Mouse (Mus musculus) MEL (cell line): Measurements from ENCODE around the gene Lrrtm3. TPM values are rescaled to one million over a fixed set of nuclear protein-coding genes. Genes with fewer than 3 reads are reported as not detected.

ENCODE experiments used
- DNase-seq: peaks from one replicate; pipeline ENCODE4 v3.0.0; 2011; ENCODE audit warnings: low read depth, low spot score
- H3K27ac ChIP-seq: 2 replicates; pipeline ENCODE4 v1.5.1; 2012; ENCODE audit warnings: low read depth, mild to moderate bottlenecking, control low read depth, low read length, moderate library complexity; ENCODE audit not compliant: control insufficient read depth
- H3K27me3 ChIP-seq, 2 experiments: fragments of 150-350 bp in 1 of 2; sonication (generic) in 1 of 2; 2 replicates each; pipeline ENCODE4 v1.6.1; 2012; ENCODE audit warnings: low read length in 2 of 2, mild to moderate bottlenecking in 2 of 2, improper control_type of control experiment in 1 of 2, moderate library complexity in 1 of 2; ENCODE audit not compliant: insufficient read depth in 2 of 2, control insufficient read depth in 1 of 2
- H3K36me3 ChIP-seq, 2 experiments: 2 replicates each; pipeline ENCODE4 v1.6.1; 2012 to 2014; ENCODE audit warnings: low read length in 2 of 2, improper control_type of control experiment in 1 of 2, inconsistent platforms in 1 of 2, mild to moderate bottlenecking in 1 of 2; ENCODE audit not compliant: insufficient read depth in 2 of 2, control insufficient read depth in 1 of 2
- H3K4me1 ChIP-seq, 2 experiments: fragments of 150-350 bp in 1 of 2; sonication (generic) in 1 of 2; 2 replicates each; pipeline ENCODE4 v1.6.1; 2012; ENCODE audit warnings: low read length in 2 of 2, improper control_type of control experiment in 1 of 2, mild to moderate bottlenecking in 1 of 2; ENCODE audit not compliant: insufficient read depth in 2 of 2, control insufficient read depth in 1 of 2
- H3K4me3 ChIP-seq, 2 experiments: fragments of 150-350 bp in 1 of 2; sonication (generic) in 1 of 2; 2 replicates each; pipeline ENCODE4 v1.5.1; 2012; ENCODE audit warnings: low read depth in 2 of 2, low read length in 2 of 2, mild to moderate bottlenecking in 2 of 2, moderate library complexity in 2 of 2, control low read depth in 1 of 2, improper control_type of control experiment in 1 of 2; ENCODE audit not compliant: control insufficient read depth in 1 of 2, insufficient read depth in 1 of 2
- H3K79me2 ChIP-seq: 2 replicates; pipeline ENCODE4 v1.6.1; 2012; ENCODE audit warnings: mild to moderate bottlenecking, low read length, moderate library complexity; ENCODE audit not compliant: control insufficient read depth, poor library complexity, insufficient read depth
- H3K9ac ChIP-seq: 2 replicates; pipeline ENCODE4 v1.6.1; 2012; ENCODE audit warnings: low read depth, mild to moderate bottlenecking, control low read depth, low read length, moderate library complexity; ENCODE audit not compliant: control insufficient read depth, poor library complexity, severe bottlenecking
- H3K9me3 ChIP-seq: fragments of 150-350 bp; sonication (generic); replicated peaks from 2 replicates; pipeline ENCODE4 v1.6.1; 2012; ENCODE audit warnings: mild to moderate bottlenecking, low read length, improper control_type of control experiment, moderate library complexity; ENCODE audit not compliant: insufficient read depth
- BHLHE40 ChIP-seq: IDR thresholded peaks from 2 replicates; pipeline ENCODE4 v1.6.1; 2012; ENCODE audit warnings: low read depth, mild to moderate bottlenecking, inconsistent platforms, low read length, improper control_type of control experiment, borderline replicate concordance
- CHD2 ChIP-seq: IDR thresholded peaks from 2 replicates; pipeline ENCODE4 v1.6.1; 2011; ENCODE audit warnings: low read length, improper control_type of control experiment
- ELF1 ChIP-seq: IDR thresholded peaks from 2 replicates; pipeline ENCODE4 v1.6.1; 2014; ENCODE audit warnings: low read depth, mild to moderate bottlenecking, inconsistent platforms, low read length, improper control_type of control experiment, moderate library complexity
- ETS1 ChIP-seq: IDR thresholded peaks from 2 replicates; pipeline ENCODE4 v1.6.1; 2012; ENCODE audit warnings: low read depth, mild to moderate bottlenecking, inconsistent platforms, low read length, improper control_type of control experiment, moderate library complexity
- GABPA ChIP-seq: IDR thresholded peaks from 2 replicates; pipeline ENCODE4 v1.6.1; 2012; ENCODE audit warnings: low read depth, mild to moderate bottlenecking, inconsistent platforms, low read length, improper control_type of control experiment, moderate library complexity
- GATA1 ChIP-seq: IDR thresholded peaks from 2 replicates; pipeline ENCODE4 v1.6.1; 2011; ENCODE audit warnings: low read depth, low read length, improper control_type of control experiment
- HCFC1 ChIP-seq: IDR thresholded peaks from 2 replicates; pipeline ENCODE4 v1.6.1; 2012; ENCODE audit warnings: low read depth, mild to moderate bottlenecking, inconsistent platforms, low read length, improper control_type of control experiment, moderate library complexity
- MAFK ChIP-seq: IDR thresholded peaks from 2 replicates; pipeline ENCODE4 v1.6.1; 2011; ENCODE audit warnings: low read depth, mild to moderate bottlenecking, low read length, improper control_type of control experiment, borderline replicate concordance
- MAZ ChIP-seq: IDR thresholded peaks from 2 replicates; pipeline ENCODE4 v1.6.1; 2012; ENCODE audit warnings: low read depth, mild to moderate bottlenecking, inconsistent platforms, low read length, improper control_type of control experiment
- MEF2A ChIP-seq: IDR thresholded peaks from 2 replicates; pipeline ENCODE4 v1.6.1; 2014; ENCODE audit warnings: low read depth, mild to moderate bottlenecking, inconsistent platforms, low read length, improper control_type of control experiment; ENCODE audit not compliant: poor library complexity, insufficient replicate concordance, severe bottlenecking; ENCODE audit errors: extremely low read depth
- MXI1 ChIP-seq: IDR thresholded peaks from 2 replicates; pipeline ENCODE4 v1.6.1; 2011; ENCODE audit warnings: mild to moderate bottlenecking, low read depth, low read length, improper control_type of control experiment
- MYB ChIP-seq: IDR thresholded peaks from 2 replicates; pipeline ENCODE4 v1.6.1; 2011; ENCODE audit warnings: mild to moderate bottlenecking, low read depth, low read length, improper control_type of control experiment
- NELFE ChIP-seq: IDR thresholded peaks from 2 replicates; pipeline ENCODE4 v1.6.1; 2011; ENCODE audit warnings: low read depth, low read length, improper control_type of control experiment
- POLR2AphosphoS2 ChIP-seq: IDR thresholded peaks from 2 replicates; pipeline ENCODE4 v1.6.1; 2011; ENCODE audit warnings: low read length, improper control_type of control experiment
- POLR2AphosphoS5 ChIP-seq: IDR thresholded peaks from 2 replicates; pipeline ENCODE4 v1.6.1; 2012; ENCODE audit warnings: low read depth, borderline replicate concordance, mild to moderate bottlenecking, inconsistent platforms, low read length, moderate library complexity, mixed read lengths
- SIN3A ChIP-seq: IDR thresholded peaks from 2 replicates; pipeline ENCODE4 v1.6.1; 2012; ENCODE audit warnings: low read length, improper control_type of control experiment, inconsistent platforms
- SMC3 ChIP-seq: IDR thresholded peaks from 2 replicates; pipeline ENCODE4 v1.6.1; 2011; ENCODE audit warnings: low read depth, low read length, improper control_type of control experiment
- TBP ChIP-seq: IDR thresholded peaks from 2 replicates; pipeline ENCODE4 v1.8.0; 2011; ENCODE audit warnings: low read depth, low read length, improper control_type of control experiment
- UBTF ChIP-seq: IDR thresholded peaks from 2 replicates; pipeline ENCODE4 v1.6.1; 2012; ENCODE audit warnings: low read depth, mild to moderate bottlenecking, inconsistent platforms, low read length, improper control_type of control experiment, moderate library complexity, borderline replicate concordance; ENCODE audit not compliant: insufficient read depth
- USF2 ChIP-seq, 2 experiments: IDR thresholded peaks; 2 replicates each; pipeline ENCODE4 v1.6.1; 2011 to 2012; ENCODE audit warnings: improper control_type of control experiment in 2 of 2, low read length in 2 of 2, borderline replicate concordance in 1 of 2, inconsistent platforms in 1 of 2, low read depth in 1 of 2, mild to moderate bottlenecking in 1 of 2; ENCODE audit not compliant: insufficient read depth in 1 of 2
- ZMIZ1 ChIP-seq: IDR thresholded peaks from 2 replicates; pipeline ENCODE4 v1.6.1; 2012; ENCODE audit warnings: low read depth, mild to moderate bottlenecking, inconsistent platforms, low read length, improper control_type of control experiment, moderate library complexity
- polyA plus RNA-seq, 2 experiments: library from polyadenylated mRNA; stranded (reverse) in 1 of 2; unstranded in 1 of 2; fragments of >175 nt in 1 of 2; fragments of >200 nt in 1 of 2; gene quantifications; 2 replicates each; pipeline versions ENCODE4 v1.2.1 to v1.2.4; 2012; ENCODE audit warnings: low replicate concordance in 2 of 2, low read depth in 1 of 2; ENCODE audit not compliant: insufficient read length in 2 of 2, insufficient read depth in 1 of 2, missing spikeins in 1 of 2
- total RNA-seq: library from RNA; depleted of rRNA; stranded (reverse); fragments of 300-350 nt; gene quantifications from 2 replicates; pipeline ENCODE4 v1.2.3, GENCODE M21; 2012

Gene Lrrtm3
- total and polyA plus RNA-seq, 3 experiments = not detected

GRCm38 (mm10) chr10:64039760-64040535, 50.1 kb downstream of the Lrrtm3 start:
- no peak for DNase-seq
- H3K4me3 ChIP-seq = no peak overlapping the region
- H3K27me3 ChIP-seq = no peaks in the 10 kb centered on the region
- H3K9me3 ChIP-seq = no peaks in the 10 kb centered on the region
- H3K79me2 ChIP-seq = no peaks in the 10 kb centered on the region
- H3K36me3 ChIP-seq = no peaks in the 10 kb centered on the region
- TF ChIP-seq NELFE = no peak
- no peak for TF ChIP-seq POLR2AphosphoS2
- TF ChIP-seq BHLHE40 = no peak
- no peak for TF ChIP-seq ZMIZ1
- no peak for TF ChIP-seq HCFC1
- no peak for TF ChIP-seq SMC3
- H3K9ac ChIP-seq = no peak overlapping the region
- H3K27ac ChIP-seq = no peak overlapping the region
- H3K4me1 ChIP-seq = no peaks in the 10 kb centered on the region

DNA sequence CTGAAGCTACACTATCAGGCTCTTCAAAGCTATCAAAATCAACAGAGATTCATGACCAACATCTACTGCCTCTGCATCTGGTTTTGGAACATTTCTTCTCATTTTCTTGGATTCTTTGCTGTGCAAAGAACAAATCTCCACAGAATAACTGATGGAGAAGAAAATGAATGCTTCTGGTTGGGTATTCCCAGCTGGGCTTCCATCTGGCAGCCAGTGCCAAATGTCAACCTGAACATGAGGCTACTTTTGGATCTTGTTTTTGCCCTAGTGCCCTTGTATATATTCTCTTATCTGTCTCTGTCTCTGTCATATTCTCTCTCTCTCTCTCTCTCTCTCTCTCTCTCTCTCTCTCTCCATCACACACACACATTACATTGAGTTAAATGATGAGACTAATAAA, 59.2 kb downstream of the Lrrtm3 start:
- Histone ChIP-seq H3K27ac (no peak overlapping the region), H3K9me3 (no peaks in the 10 kb centered on the region), H3K27me3 (no peaks in the 10 kb centered on the region), H3K36me3 (no peaks in the 10 kb centered on the region), H3K79me2 (no peaks in the 10 kb centered on the region), H3K4me3 (no peak overlapping the region), H3K4me1 (no peaks in the 10 kb centered on the region)
- TF ChIP-seq GATA1 (no peak), CHD2 (no peak), MEF2A (no peak), ETS1 (no peak), MXI1 (no peak), POLR2AphosphoS5 (no peak), ZMIZ1 (no peak), MAZ (no peak), MAFK (no peak), HCFC1 (no peak), UBTF (no peak), USF2 (IDR thresholded peaks at IDR 0.05; ENCODE audit: borderline replicate concordance in 1 of 2, insufficient read depth in 1 of 2, low read depth in 1 of 2, low read length in 2 of 2) (no peak), SIN3A (no peak), ELF1 (no peak), GABPA (no peak), TBP (no peak), SMC3 (no peak), MYB (no peak)
- TF ChIP-seq, all 39 proteins: peak for 0
- DNase-seq = no peak
- no peak overlapping the region for H3K9ac ChIP-seq
